Mouse (Mus musculus) embryonic facial prominence, embryonic 11.5 days (tissue): ENCODE results near the gene Abhd12b. TPM values are rescaled to one million over a fixed set of nuclear protein-coding genes. Genes with fewer than 3 reads are reported as not detected.

Experiments
- ATAC-seq: fragments of 200-750 bp; cut with Nextera tagmentation; replicated peaks from 2 replicates; pipeline ENCODE4 v1.8.0; 2017; ENCODE audit warnings: low read depth; ENCODE audit not compliant: insufficient number of reproducible peaks, low FRiP score, low TSS enrichment
- DNase-seq: peaks from one replicate; pipeline ENCODE4 v3.0.0-alpha.2; 2015; ENCODE audit warnings: low spot score
- H3K27ac ChIP-seq: fragments of 300-500 bp; sonication (generic); replicated peaks from 2 replicates; pipeline ENCODE4 v1.5.1; 2014; ENCODE audit warnings: mild to moderate bottlenecking, low read depth, low read length, control low read depth
- H3K27me3 ChIP-seq: fragments of 300-500 bp; sonication (generic); 2 replicates; pipeline ENCODE4 v1.6.1; 2014; ENCODE audit warnings: mild to moderate bottlenecking, low read length, moderate library complexity, mixed read lengths; ENCODE audit not compliant: control insufficient read depth, insufficient read depth
- H3K36me3 ChIP-seq: fragments of 300-500 bp; sonication (generic); replicated peaks from 2 replicates; pipeline ENCODE4 v1.6.1; 2014; ENCODE audit warnings: low read depth, mild to moderate bottlenecking, low read length, moderate library complexity, mixed read lengths; ENCODE audit not compliant: control insufficient read depth, insufficient read depth
- H3K4me1 ChIP-seq: fragments of 300-500 bp; sonication (generic); 2 replicates; pipeline ENCODE4 v1.6.1; 2014; ENCODE audit warnings: low read length, mixed read lengths; ENCODE audit not compliant: control insufficient read depth, insufficient read depth
- H3K4me2 ChIP-seq: fragments of 300-500 bp; sonication (generic); 2 replicates; pipeline ENCODE4 v1.6.1; 2014; ENCODE audit warnings: low read depth, mild to moderate bottlenecking, control low read depth, low read length, moderate library complexity
- H3K4me3 ChIP-seq: fragments of 300-500 bp; sonication (generic); 2 replicates; pipeline ENCODE4 v1.5.1; 2014; ENCODE audit warnings: low read depth, low read length, control low read depth
- H3K9ac ChIP-seq: fragments of 300-500 bp; sonication (generic); replicated peaks from 2 replicates; pipeline ENCODE4 v1.6.1; 2014; ENCODE audit warnings: mild to moderate bottlenecking, control low read depth, low read length
- H3K9me3 ChIP-seq: fragments of 300-500 bp; sonication (generic); replicated peaks from 2 replicates; pipeline ENCODE4 v1.6.1; 2016; ENCODE audit warnings: mild to moderate bottlenecking, low read length, inconsistent platforms, mixed read lengths; ENCODE audit not compliant: control insufficient read depth
- WGBS: fragments of 180-500 bp; shearing (Covaris S2); extraction: QIAGEN DNeasy Blood & Tissue Kit; methylation state at CpG from one replicate; pipeline ENCODE4 v1.1.7; 2014; 5-methylcytosine and 5-hydroxymethylcytosine counted together
- polyA plus RNA-seq: library from polyadenylated mRNA; unstranded; fragments of >200 nt; fragmentation: Nextera tagmentation; extraction: Ambion mirVana; gene quantifications from 2 replicates; pipeline ENCODE4 v1.2.1, GENCODE M21; 2014

Abhd12b gene
- polyA plus RNA-seq, 1 experiment from 2014 or later: not detected

DNA sequence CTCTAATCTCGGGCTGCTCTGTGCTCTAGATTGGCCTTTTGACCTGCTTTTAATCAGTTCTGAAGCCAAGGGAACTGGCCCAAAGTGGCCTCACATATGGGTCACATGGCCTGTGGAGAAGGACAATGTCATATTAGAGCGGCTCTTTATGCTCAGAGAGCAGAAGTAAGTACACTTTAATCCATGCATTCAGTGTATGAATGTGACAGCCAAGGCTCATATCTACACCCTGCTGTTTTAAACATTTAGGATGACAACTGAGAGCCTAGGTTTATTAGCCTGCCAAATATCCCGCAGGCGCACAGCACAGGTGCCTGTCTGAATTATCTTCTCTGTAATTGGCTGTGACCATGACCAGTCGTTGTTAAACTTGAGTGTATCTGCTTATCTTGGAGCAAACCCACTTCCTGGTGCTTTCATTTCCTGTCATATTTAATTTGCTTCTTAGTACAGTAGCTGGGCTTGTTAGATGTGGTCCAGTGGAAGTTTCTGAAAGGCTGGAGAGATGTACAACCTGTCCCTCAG, 78.1 kb downstream of the Abhd12b start:
- ATAC-seq (no peak), DNase-seq (no peak)
- Histone ChIP-seq H3K36me3 (no peaks in the 10 kb centered on the region), H3K9ac (no peak overlapping the region), H3K27me3 (no peaks in the 10 kb centered on the region), H3K9me3 (no peaks in the 10 kb centered on the region), H3K4me1 (no peaks in the 10 kb centered on the region), H3K4me3 (no peak overlapping the region), H3K27ac (no peak overlapping the region), H3K4me2 (no peak overlapping the region)
- 54% methylated on average over 5 of the region's 5 CpGs for WGBS

Other genes starting within 250 kb of the Abhd12b start
- gene Sav1, start 167.1 kb upstream of the Abhd12b start, polyA plus RNA-seq: 10.4 and 12.5 TPM in 2 replicates
- gene Nin, start 40.4 kb upstream of the Abhd12b start, polyA plus RNA-seq: 10.2 and 10.3 TPM in 2 replicates
- 10.7 and 11.2 TPM in 2 replicates for gene Pygl, start 77.3 kb downstream of the Abhd12b start, polyA plus RNA-seq
- gene Trim9, start 193.5 kb downstream of the Abhd12b start, polyA plus RNA-seq: 3.4 and 4.0 TPM in 2 replicates